In the genomic region with DNA sequence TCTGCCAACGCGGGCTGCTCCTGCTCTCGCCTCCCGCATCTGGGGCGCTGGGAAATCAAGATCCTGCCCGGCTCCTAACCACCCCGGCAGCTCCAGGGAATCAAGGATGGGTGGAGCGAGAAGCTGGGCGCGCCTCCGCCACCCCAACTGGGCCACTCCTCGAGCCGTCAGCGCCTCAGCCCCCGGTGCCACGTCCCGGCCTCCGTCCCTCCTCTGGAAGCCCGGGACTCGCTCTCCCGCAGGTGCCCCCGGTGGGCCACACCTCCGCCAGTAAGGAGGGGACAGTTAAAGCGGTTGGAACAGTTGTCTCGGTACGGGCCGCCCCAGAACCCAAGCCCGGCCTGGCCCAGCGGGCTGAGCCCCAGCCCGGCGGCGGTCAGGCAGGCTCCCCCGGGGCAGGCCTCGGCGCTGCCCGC, we compare ENCODE assay signal across 8 mouse cellular contexts. TPM values are rescaled to one million over a fixed set of nuclear protein-coding genes. Genes with fewer than 3 reads are reported as not detected.
DNase-seq lines count a peak whose midpoint lies in the region; ATAC-seq and TF ChIP-seq lines count a peak whose summit lies in the region.
"Had no signal": no experiment of that assay in that cellular context is flagged by ENCODE, and none has a peak within 500 bp of the region (broad histone marks: within the 10 kb centered on the region; RNA-seq: fewer than 3 reads in every experiment).

No protein-coding gene starts in this region.

- ATAC-seq in heart, postnatal 0 days (ENCODE audit: insufficient read depth, low read depth) = peak; percentile 45

- peak overlapping the region; percentile 70 for H3K4me3 ChIP-seq in forebrain, embryonic 10.5 days
- peak overlapping the region; percentile 87 for H3K4me3 ChIP-seq in heart, postnatal 0 days (ENCODE audit: low read depth, low read length)

- peak overlapping the region; percentile 89 for H3K27ac ChIP-seq in forebrain, embryonic 10.5 days
- H3K27ac ChIP-seq in heart, postnatal 0 days (ENCODE audit: low read depth) = peak overlapping the region; percentile 99

- peaks cover 31% of the 10 kb centered on the region for H3K4me1 ChIP-seq in forebrain, embryonic 10.5 days
- peaks cover 8% of the 10 kb centered on the region; the same call in 1 of the 2 replicates for H3K4me1 ChIP-seq in heart, postnatal 0 days (ENCODE audit: control insufficient read depth, insufficient read depth)

- under 1% methylated on average over 36 of the region's 36 CpGs for WGBS in forebrain, embryonic 10.5 days
- WGBS in heart, postnatal 0 days = 0% methylated on average over 32 of the region's 36 CpGs

- peak overlapping the region; percentile 80 for H3K4me2 ChIP-seq in heart, postnatal 0 days (ENCODE audit: low read depth, low read length)

- H3K36me3 ChIP-seq in forebrain, embryonic 10.5 days (replicated peaks) = no peaks in the 10 kb centered on the region
- H3K36me3 ChIP-seq in heart, postnatal 0 days (replicated peaks; ENCODE audit: control insufficient read depth, insufficient read depth, low read length) = no peaks in the 10 kb centered on the region

- peak; percentile 47 for DNase-seq in ES-CJ7 (ENCODE audit: low read depth, low spot score)
- peak; percentile 74 to 78 for DNase-seq in adrenal gland, adult 18-20 months (ENCODE audit: low spot score in 2 of 2)
- DNase-seq in forebrain, embryonic 10.5 days (ENCODE audit: extremely low spot score, low spot score) = peak; percentile 60
- peak; percentile 45 for DNase-seq in heart, postnatal 0 days (ENCODE audit: low spot score)
- peak; percentile 56 to 67 for DNase-seq in left cerebral cortex, adult 18-20 months (ENCODE audit: low spot score in 2 of 2)
- peak; percentile 82 to 88 for DNase-seq in lung, postnatal 4 days
- DNase-seq in right cerebral cortex, postnatal 36 days (ENCODE audit: low spot score in 2 of 2) = peak; percentile 39 to 59

- H3K9me3 ChIP-seq in forebrain, embryonic 10.5 days = no peaks in the 10 kb centered on the region
- H3K9me3 ChIP-seq in heart, postnatal 0 days (replicated peaks; ENCODE audit: control insufficient read depth, low read length) = no peaks in the 10 kb centered on the region

- TF ChIP-seq CTCF in heart, postnatal 0 days (IDR thresholded peaks at IDR 0.05; ENCODE audit: low read depth) = no peak

- TF ChIP-seq EP300 in heart, postnatal 0 days (IDR thresholded peaks at IDR 0.05; ENCODE audit: low read depth) = no peak

- H3K9ac ChIP-seq in heart, postnatal 0 days (replicated peaks; ENCODE audit: low read depth, low read length) = peak overlapping the region; percentile 95

- no peaks in the 10 kb centered on the region for H3K27me3 ChIP-seq in forebrain, embryonic 10.5 days (ENCODE audit: poor library complexity, severe bottlenecking)
- no peaks in the 10 kb centered on the region for H3K27me3 ChIP-seq in heart, postnatal 0 days (ENCODE audit: control insufficient read depth, insufficient read depth, low read length)

RNA-seq across cellular contexts. Expression of a gene that starts 19.2 kb away (rescaled TPM):
- total RNA-seq in adrenal gland, adult 18-20 months (2021) = 10 to 100 TPM; 76.9 to 85.9 TPM
- polyA plus RNA-seq in forebrain, embryonic 10.5 days (2016; fragmentation: Nextera tagmentation; extraction: Ambion mirVana) = 49.4 and 51.3 TPM in 2 replicates
- total RNA-seq in heart, postnatal 0 days (2014; rRNA removed; ENCODE audit: low replicate concordance) = 70.9 and 130 TPM in 2 replicates
- 60.7 and 62.3 TPM in 2 replicates for polyA plus RNA-seq in heart, postnatal 0 days (2015; fragmentation: Nextera tagmentation; extraction: Ambion mirVana)
- total RNA-seq in left cerebral cortex, adult 18-20 months (2021) = 100 to 1,000 TPM; 110 to 127 TPM

RNA-seq across cellular contexts. Expression of a gene that starts 35.9 kb away (rescaled TPM):
- total RNA-seq in adrenal gland, adult 18-20 months (2021) = not detected
- 0.05 and 0.11 TPM in 2 replicates for polyA plus RNA-seq in forebrain, embryonic 10.5 days (2016; fragmentation: Nextera tagmentation; extraction: Ambion mirVana)
- not detected in 2 replicates for total RNA-seq in heart, postnatal 0 days (2014; rRNA removed; ENCODE audit: low replicate concordance)
- 0.14 and 0.15 TPM in 2 replicates for polyA plus RNA-seq in heart, postnatal 0 days (2015; fragmentation: Nextera tagmentation; extraction: Ambion mirVana)
- total RNA-seq in left cerebral cortex, adult 18-20 months (2021) = not detected
- total RNA-seq: heart, postnatal 36 days had no signal

RNA-seq across cellular contexts. Expression of a gene that starts 48.9 kb away (rescaled TPM):
- 1,000 to 10,000 TPM; 1,157 to 1,226 TPM for total RNA-seq in adrenal gland, adult 18-20 months (2021)
- 1,077 and 1,081 TPM in 2 replicates for polyA plus RNA-seq in forebrain, embryonic 10.5 days (2016; fragmentation: Nextera tagmentation; extraction: Ambion mirVana)
- 1,343 and 1,533 TPM in 2 replicates for total RNA-seq in heart, postnatal 0 days (2014; rRNA removed; ENCODE audit: low replicate concordance)
- polyA plus RNA-seq in heart, postnatal 0 days (2015; fragmentation: Nextera tagmentation; extraction: Ambion mirVana) = 529 and 545 TPM in 2 replicates
- total RNA-seq in left cerebral cortex, adult 18-20 months (2021) = 100 to 1,000 TPM; 894 to 903 TPM

Comparison
In these comparisons a context has a peak if more than half of its experiments do, and no peak if none do; other contexts are left out.
1. Peak in every context shown above with its lines: DNase-seq, ATAC-seq, H3K4me3 ChIP-seq and H3K27ac ChIP-seq.